7 mouse cellular contexts compared by ENCODE assay signal in genomic region chr17:87446767-87447611, GRCm38 (mm10). TPM values are rescaled to one million over a fixed set of nuclear protein-coding genes. Genes with fewer than 3 reads are reported as not detected.
DNase-seq lines count a peak whose midpoint lies in the region; ATAC-seq lines count a peak whose summit lies in the region.

Gene Calm2 (minus strand): TSS chr17:87446935.

- peak within 1 kb of the TSS; percentile 96 for H3K27ac ChIP-seq in embryonic facial prominence, embryonic 11.5 days (replicated peaks; ENCODE audit: low read depth, low read length)
- peak within 1 kb of the TSS; percentile 100 for H3K27ac ChIP-seq in limb, embryonic 10.5 days
- H3K27ac ChIP-seq in midbrain, embryonic 13.5 days, result peak within 1 kb of the TSS; percentile 99

- H3K4me1 ChIP-seq in embryonic facial prominence, embryonic 11.5 days (ENCODE audit: control insufficient read depth, insufficient read depth, low read length), result 0 out of 2 replicates have a peak, but pooled peaks cover 3% of the 10 kb centered on the region
- H3K4me1 ChIP-seq in limb, embryonic 10.5 days, result peaks cover 38% of the 10 kb centered on the region
- H3K4me1 ChIP-seq in midbrain, embryonic 13.5 days (replicated peaks), result peaks cover 33% of the 10 kb centered on the region

- no peaks in the 10 kb centered on the region for H3K36me3 ChIP-seq in embryonic facial prominence, embryonic 11.5 days (replicated peaks; ENCODE audit: control insufficient read depth, insufficient read depth, low read depth, low read length)
- peaks cover 23% of the 10 kb centered on the region for H3K36me3 ChIP-seq in limb, embryonic 10.5 days
- no peaks in the 10 kb centered on the region for H3K36me3 ChIP-seq in midbrain, embryonic 13.5 days

- WGBS in embryonic facial prominence, embryonic 11.5 days, result under 1% methylated on average over 67 of the region's 69 CpGs
- under 1% methylated on average over 68 of the region's 69 CpGs for WGBS in limb, embryonic 10.5 days
- under 1% methylated on average over 61 of the region's 69 CpGs for WGBS in midbrain, embryonic 13.5 days

- H3K4me3 ChIP-seq in embryonic facial prominence, embryonic 11.5 days (ENCODE audit: low read depth, low read length), result peak within 1 kb of the TSS; percentile 96
- peak within 1 kb of the TSS; percentile 92 for H3K4me3 ChIP-seq in limb, embryonic 10.5 days
- peak within 1 kb of the TSS; percentile 91 for H3K4me3 ChIP-seq in midbrain, embryonic 13.5 days (replicated peaks)

- no peaks in the 10 kb centered on the region for H3K27me3 ChIP-seq in embryonic facial prominence, embryonic 11.5 days (ENCODE audit: control insufficient read depth, insufficient read depth, low read length)
- 0 out of 2 replicates have a peak, but pooled peaks cover 3% of the 10 kb centered on the region for H3K27me3 ChIP-seq in limb, embryonic 10.5 days (ENCODE audit: low read depth, poor library complexity, severe bottlenecking)
- no peaks in the 10 kb centered on the region for H3K27me3 ChIP-seq in midbrain, embryonic 13.5 days

- peak within 1 kb of the TSS; percentile 98 for H3K9ac ChIP-seq in embryonic facial prominence, embryonic 11.5 days (replicated peaks; ENCODE audit: low read length)
- peak within 1 kb of the TSS; percentile 99 for H3K9ac ChIP-seq in midbrain, embryonic 13.5 days (replicated peaks)

- peak within 1 kb of the TSS; percentile 70 for H3K4me2 ChIP-seq in embryonic facial prominence, embryonic 11.5 days (ENCODE audit: low read depth, low read length)
- H3K4me2 ChIP-seq in midbrain, embryonic 13.5 days (replicated peaks), result peak within 1 kb of the TSS; percentile 92

- DNase-seq in adrenal gland, postnatal 14 days, result peak; percentile 99
- DNase-seq in embryonic facial prominence, embryonic 11.5 days (ENCODE audit: low spot score), result peak; percentile 97
- peak; percentile 97 for DNase-seq in kidney, adult 11 months
- peak; percentile 99 for DNase-seq in limb, embryonic 10.5 days (ENCODE audit: low spot score)
- peak; percentile 95 for DNase-seq in spleen, adult 12 weeks (ENCODE audit: low spot score)

- peak; percentile 89 for ATAC-seq in embryonic facial prominence, embryonic 11.5 days (replicated peaks; ENCODE audit: insufficient number of reproducible peaks, low FRiP score, low TSS enrichment, low read depth)
- peak; percentile 80 for ATAC-seq in granulocyte monocyte progenitor cell, adult 5-6 weeks (replicated peaks; ENCODE audit: poor library complexity, severe bottlenecking)
- ATAC-seq in midbrain, embryonic 13.5 days, result peak; percentile 94

- no peaks in the 10 kb centered on the region for H3K9me3 ChIP-seq in embryonic facial prominence, embryonic 11.5 days (replicated peaks; ENCODE audit: control insufficient read depth, low read length)
- no peaks in the 10 kb centered on the region for H3K9me3 ChIP-seq in limb, embryonic 10.5 days (replicated peaks)
- no peaks in the 10 kb centered on the region for H3K9me3 ChIP-seq in midbrain, embryonic 13.5 days

RNA-seq across cellular contexts. Expression of gene Calm2, which starts in this region (rescaled TPM):
- 430 and 435 TPM in 2 replicates for total RNA-seq in adrenal gland, postnatal 14 days (2021)
- polyA plus RNA-seq in embryonic facial prominence, embryonic 11.5 days (2014; fragmentation: Nextera tagmentation; extraction: Ambion mirVana), result 1,261 and 1,315 TPM in 2 replicates
- total RNA-seq in granulocyte monocyte progenitor cell, adult 5-6 weeks (2014; fragmentation: Nextera tagmentation), result 410 and 477 TPM in 2 replicates
- 1,690 and 1,803 TPM in 2 replicates for total RNA-seq in granulocyte monocyte progenitor cell, adult 5-6 weeks (2017)
- 1,008 and 1,019 TPM in 2 replicates for polyA plus RNA-seq in limb, embryonic 10.5 days (2016; fragmentation: Nextera tagmentation; extraction: Ambion mirVana)
- polyA plus RNA-seq in midbrain, embryonic 13.5 days (2015; fragmentation: Nextera tagmentation; extraction: Ambion mirVana), result 1,571 and 1,689 TPM in 2 replicates

Comparison
In these comparisons a context has a peak if more than half of its experiments do, and no peak if none do; other contexts are left out.
1. Peak in every context shown above with its lines: DNase-seq, ATAC-seq, H3K4me3 ChIP-seq and H3K27ac ChIP-seq.